In the genomic region with DNA sequence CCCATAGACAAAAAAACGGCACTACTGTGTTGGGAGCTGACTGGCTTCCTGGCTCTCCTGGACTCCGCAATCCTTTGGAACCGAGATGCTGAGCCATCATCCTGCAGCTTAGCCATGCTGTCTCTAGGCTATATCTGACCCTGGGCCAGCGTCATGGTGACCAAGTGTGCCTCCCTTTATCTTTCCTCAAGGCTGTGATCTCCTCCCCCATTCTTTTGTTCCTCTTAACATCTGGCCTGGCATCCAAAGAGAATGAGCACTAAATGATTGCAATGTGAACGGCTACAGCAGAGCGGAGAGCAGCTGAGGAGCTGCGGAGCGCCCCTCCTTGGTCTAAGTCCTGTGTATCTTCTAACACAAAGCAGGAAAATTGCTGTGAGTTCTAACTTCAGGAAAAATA, we compare ENCODE assay signal across 24 mouse cellular contexts.
A peak's percentile ranks its signal among the peaks of the same experiment; 100 is the strongest.
DNase-seq lines count a peak whose midpoint lies in the region; ATAC-seq lines count a peak whose summit lies in the region.
"Had no signal": no experiment of that assay in that cellular context is flagged by ENCODE, and none has a peak within 500 bp of the region (broad histone marks: within the 10 kb centered on the region; RNA-seq: fewer than 3 reads in every experiment).

No protein-coding gene starts in this region.

- no peak overlapping the region for H3K4me2 ChIP-seq in forebrain, embryonic 14.5 days (ENCODE audit: low read length)
- H3K4me2 ChIP-seq in forebrain, embryonic 16.5 days (ENCODE audit: low read length): no peak overlapping the region
- H3K4me2 ChIP-seq in midbrain, embryonic 11.5 days: peak overlapping the region; percentile 13; the same call in 1 of the 2 replicates
- no peak overlapping the region for H3K4me2 ChIP-seq in midbrain, embryonic 16.5 days (ENCODE audit: low read length)
- H3K4me2 ChIP-seq: heart, embryonic 11.5 days; hindbrain, embryonic 15.5 days; limb, embryonic 15.5 days; liver, embryonic 15.5 days; lung, embryonic 15.5 days had no signal

- no peaks in the 10 kb centered on the region for H3K27me3 ChIP-seq in forebrain, embryonic 14.5 days (replicated peaks; ENCODE audit: control insufficient read depth, insufficient read depth, low read length)
- no peaks in the 10 kb centered on the region for H3K27me3 ChIP-seq in forebrain, embryonic 16.5 days (replicated peaks; ENCODE audit: control insufficient read depth, insufficient read depth, low read length)
- no peaks in the 10 kb centered on the region for H3K27me3 ChIP-seq in midbrain, embryonic 11.5 days (ENCODE audit: control insufficient read depth, insufficient read depth, low read length)
- H3K27me3 ChIP-seq in midbrain, embryonic 16.5 days (ENCODE audit: control insufficient read depth, insufficient read depth, low read depth, low read length): no peaks in the 10 kb centered on the region
- H3K27me3 ChIP-seq: hindbrain, embryonic 15.5 days; limb, embryonic 15.5 days; liver, embryonic 15.5 days; lung, embryonic 15.5 days had no signal

- ATAC-seq in forebrain, embryonic 14.5 days: no peak
- no peak for ATAC-seq in forebrain, embryonic 16.5 days
- no peak for ATAC-seq in midbrain, embryonic 11.5 days (ENCODE audit: low FRiP score)
- no peak for ATAC-seq in midbrain, embryonic 16.5 days
- ATAC-seq in frontal cortex, adult (ENCODE audit: low TSS enrichment): no peak
- ATAC-seq: CD4-positive, CD25-positive, alpha-beta regulatory T cell, adult 4 months; intestine, embryonic 16.5 days had no signal

- no peaks in the 10 kb centered on the region for H3K36me3 ChIP-seq in forebrain, embryonic 14.5 days (ENCODE audit: control insufficient read depth, insufficient read depth, low read length)
- no peaks in the 10 kb centered on the region for H3K36me3 ChIP-seq in forebrain, embryonic 16.5 days (ENCODE audit: control insufficient read depth, insufficient read depth)
- no peaks in the 10 kb centered on the region for H3K36me3 ChIP-seq in midbrain, embryonic 11.5 days (ENCODE audit: control insufficient read depth, insufficient read depth, low read length)
- H3K36me3 ChIP-seq in midbrain, embryonic 16.5 days (ENCODE audit: control insufficient read depth, insufficient read depth, low read length): no peaks in the 10 kb centered on the region
- H3K36me3 ChIP-seq: hindbrain, embryonic 15.5 days; limb, embryonic 15.5 days; liver, embryonic 15.5 days; lung, embryonic 15.5 days had no signal

- WGBS in forebrain, embryonic 14.5 days: 30% methylated on average over 8 of the region's 8 CpGs
- WGBS in forebrain, embryonic 16.5 days: 30% methylated on average over 8 of the region's 8 CpGs
- 28% methylated on average over 8 of the region's 8 CpGs for WGBS in midbrain, embryonic 11.5 days
- 24% methylated on average over 8 of the region's 8 CpGs for WGBS in midbrain, embryonic 16.5 days

- H3K9ac ChIP-seq in forebrain, embryonic 14.5 days (ENCODE audit: low read length): no peak overlapping the region
- no peak overlapping the region for H3K9ac ChIP-seq in forebrain, embryonic 16.5 days (replicated peaks; ENCODE audit: low read depth, low read length)
- H3K9ac ChIP-seq in midbrain, embryonic 11.5 days (ENCODE audit: low read length): peak overlapping the region; percentile 27; the same call in 1 of the 2 replicates
- no peak overlapping the region for H3K9ac ChIP-seq in midbrain, embryonic 16.5 days (ENCODE audit: low read depth, low read length)
- H3K9ac ChIP-seq: hindbrain, embryonic 15.5 days; limb, embryonic 15.5 days; liver, embryonic 15.5 days; lung, embryonic 15.5 days had no signal

- H3K4me3 ChIP-seq in forebrain, embryonic 14.5 days (ENCODE audit: low read depth, low read length): no peak overlapping the region
- H3K4me3 ChIP-seq in forebrain, embryonic 16.5 days (replicated peaks; ENCODE audit: low read length): no peak overlapping the region
- H3K4me3 ChIP-seq in midbrain, embryonic 11.5 days (ENCODE audit: low read depth, low read length): no peak overlapping the region
- no peak overlapping the region for H3K4me3 ChIP-seq in midbrain, embryonic 16.5 days (ENCODE audit: low read depth, low read length)
- H3K4me3 ChIP-seq: hindbrain, embryonic 15.5 days; limb, embryonic 15.5 days; liver, embryonic 15.5 days; lung, embryonic 15.5 days had no signal

- H3K27ac ChIP-seq in forebrain, embryonic 14.5 days (ENCODE audit: low read depth, low read length): no peak overlapping the region; the same call in 1 of the 2 replicates
- no peak overlapping the region for H3K27ac ChIP-seq in forebrain, embryonic 16.5 days (ENCODE audit: low read length)
- H3K27ac ChIP-seq in midbrain, embryonic 11.5 days (ENCODE audit: low read depth, low read length): no peak overlapping the region
- H3K27ac ChIP-seq in midbrain, embryonic 16.5 days (ENCODE audit: low read length): no peak overlapping the region
- H3K27ac ChIP-seq: hindbrain, embryonic 15.5 days; limb, embryonic 15.5 days; liver, embryonic 15.5 days; lung, embryonic 15.5 days; macrophage had no signal

- no peaks in the 10 kb centered on the region for H3K4me1 ChIP-seq in forebrain, embryonic 14.5 days (ENCODE audit: control insufficient read depth, insufficient read depth, low read length)
- peaks cover 3% of the 10 kb centered on the region; the same call in 1 of the 2 replicates for H3K4me1 ChIP-seq in forebrain, embryonic 16.5 days (replicated peaks; ENCODE audit: control insufficient read depth, insufficient read depth, low read length)
- H3K4me1 ChIP-seq in midbrain, embryonic 11.5 days (ENCODE audit: control insufficient read depth, insufficient read depth, low read length): peaks cover 11% of the 10 kb centered on the region
- H3K4me1 ChIP-seq in midbrain, embryonic 16.5 days (ENCODE audit: control insufficient read depth, insufficient read depth, low read length): peaks cover 2% of the 10 kb centered on the region; the same call in 1 of the 2 replicates
- H3K4me1 ChIP-seq: liver, embryonic 15.5 days had no signal

- peak; percentile 11 for DNase-seq in forebrain, embryonic 14.5 days (ENCODE audit: low spot score)
- DNase-seq in midbrain, embryonic 11.5 days (ENCODE audit: low spot score, missing footprints): no peak
- peak; percentile 23 for DNase-seq in embryo, embryonic 11 days
- peak; percentile 25 for DNase-seq in retina, embryonic 14.5 days (ENCODE audit: low spot score)
- no peak for DNase-seq in thymus, postnatal 4 days
- DNase-seq: adrenal gland, postnatal 36 days; cerebellum, adult 11-12 months; cerebellum, postnatal 10 days; gastrocnemius, postnatal 10 days; left cerebral cortex, postnatal 4 days; right cerebral cortex, adult 18-20 months; right cerebral cortex, postnatal 4 days; thymus, postnatal 14 days had no signal

- H3K9me3 ChIP-seq in forebrain, embryonic 14.5 days (replicated peaks; ENCODE audit: control insufficient read depth, low read length): no peaks in the 10 kb centered on the region
- H3K9me3 ChIP-seq in forebrain, embryonic 16.5 days (ENCODE audit: control insufficient read depth, low read length): no peaks in the 10 kb centered on the region
- no peaks in the 10 kb centered on the region for H3K9me3 ChIP-seq in midbrain, embryonic 11.5 days (ENCODE audit: control insufficient read depth, low read length)
- no peaks in the 10 kb centered on the region for H3K9me3 ChIP-seq in midbrain, embryonic 16.5 days (replicated peaks; ENCODE audit: control insufficient read depth, low read length, poor library complexity, severe bottlenecking)
- H3K9me3 ChIP-seq: hindbrain, embryonic 15.5 days; limb, embryonic 15.5 days; liver, embryonic 15.5 days; lung, embryonic 15.5 days had no signal

Comparison
In these comparisons a context has a peak if more than half of its experiments do, and no peak if none do; other contexts are left out.
1. DNase-seq: peak in forebrain, embryonic 14.5 days (single experiment), embryo, embryonic 11 days (single experiment) and retina, embryonic 14.5 days (single experiment); none in midbrain, embryonic 11.5 days (single experiment) and thymus, postnatal 4 days (single experiment).